Mouse (Mus musculus): ENCODE measurements at regions not wholly inside any gene's neighbourhood (a gene's known extent, or its start where the extent isn't known, plus 50 kb on each side); places are given as distances from the start of the nearest gene placed in this dataset.

DNA sequence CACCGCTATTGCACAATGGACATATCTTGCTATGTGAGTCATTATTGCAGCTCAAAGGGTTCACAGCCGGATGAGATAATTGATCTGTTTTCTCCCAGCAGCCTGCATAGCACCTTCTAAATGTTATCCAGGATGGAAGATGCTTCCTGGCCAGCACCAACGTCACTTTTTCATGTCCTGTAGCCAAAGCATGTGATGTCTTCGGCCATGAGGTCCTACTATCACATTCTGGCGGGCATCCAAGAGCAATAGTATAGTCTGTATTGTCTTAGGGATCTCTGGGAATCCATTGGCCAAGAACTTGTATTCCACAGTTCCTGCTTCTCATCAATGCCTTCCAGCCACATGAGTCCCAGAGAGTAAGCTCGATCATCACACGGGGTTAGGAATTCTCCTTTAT lies 70.6 kb downstream of the Npy start:
- H3K27me3 ChIP-seq (replicated peaks; ENCODE audit: control insufficient read depth, insufficient read depth, low read length), result no peaks in the 10 kb centered on the region
- 0 out of 2 replicates have a peak, but pooled peaks cover 5% of the 10 kb centered on the region for H3K9me3 ChIP-seq (ENCODE audit: control insufficient read depth, low read length)
- no peak overlapping the region for H3K4me2 ChIP-seq (ENCODE audit: low read depth, low read length)
- H3K27ac ChIP-seq (replicated peaks; ENCODE audit: low read depth, low read length), result no peak overlapping the region
- no peaks in the 10 kb centered on the region for H3K36me3 ChIP-seq (ENCODE audit: control insufficient read depth, insufficient read depth, low read length)
- 88% methylated on average over 7 of the region's 7 CpGs for WGBS
- no peak overlapping the region for H3K4me3 ChIP-seq (ENCODE audit: low read depth, low read length)
- no peak overlapping the region for H3K9ac ChIP-seq (ENCODE audit: low read depth, low read length)
- DNase-seq (ENCODE audit: low spot score) (no peak), ATAC-seq (ENCODE audit: low read depth) (no peak)
- no peaks in the 10 kb centered on the region for H3K4me1 ChIP-seq (ENCODE audit: control insufficient read depth, insufficient read depth, low read length)

DNA sequence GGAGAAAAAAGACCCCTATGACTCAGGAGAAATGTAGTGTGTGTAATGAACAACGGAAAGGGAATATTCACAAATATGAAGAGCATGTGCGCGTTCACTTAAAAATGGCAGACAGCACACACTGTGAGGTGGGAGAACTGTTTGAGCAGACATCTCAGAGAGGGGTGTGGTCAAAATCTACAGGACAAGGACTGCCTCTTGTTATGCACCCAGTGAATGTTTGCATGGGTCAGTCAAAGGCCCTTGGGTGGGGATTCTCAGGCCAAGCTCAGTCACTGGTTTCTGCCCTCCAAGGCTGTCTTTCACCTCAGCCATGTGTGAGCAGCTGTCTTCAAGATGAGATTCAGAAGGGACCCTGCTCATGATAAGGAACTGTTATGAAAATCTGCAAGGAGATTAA lies 76.6 kb downstream of the Npy start:
- H3K9ac ChIP-seq (ENCODE audit: low read depth, low read length), result no peak overlapping the region
- H3K4me2 ChIP-seq (ENCODE audit: low read depth, low read length), result no peak overlapping the region
- ATAC-seq (ENCODE audit: low read depth) (no peak), DNase-seq (ENCODE audit: low spot score) (no peak)
- H3K4me3 ChIP-seq (ENCODE audit: low read depth, low read length), result no peak overlapping the region
- no peak overlapping the region for H3K27ac ChIP-seq (replicated peaks; ENCODE audit: low read depth, low read length)
- H3K9me3 ChIP-seq (ENCODE audit: control insufficient read depth, low read length), result 0 out of 2 replicates have a peak, but pooled peaks cover 5% of the 10 kb centered on the region
- 94% methylated on average over 3 of the region's 3 CpGs for WGBS
- H3K36me3 ChIP-seq (ENCODE audit: control insufficient read depth, insufficient read depth, low read length), result no peaks in the 10 kb centered on the region
- H3K27me3 ChIP-seq (replicated peaks; ENCODE audit: control insufficient read depth, insufficient read depth, low read length), result no peaks in the 10 kb centered on the region
- no peaks in the 10 kb centered on the region for H3K4me1 ChIP-seq (ENCODE audit: control insufficient read depth, insufficient read depth, low read length)

DNA sequence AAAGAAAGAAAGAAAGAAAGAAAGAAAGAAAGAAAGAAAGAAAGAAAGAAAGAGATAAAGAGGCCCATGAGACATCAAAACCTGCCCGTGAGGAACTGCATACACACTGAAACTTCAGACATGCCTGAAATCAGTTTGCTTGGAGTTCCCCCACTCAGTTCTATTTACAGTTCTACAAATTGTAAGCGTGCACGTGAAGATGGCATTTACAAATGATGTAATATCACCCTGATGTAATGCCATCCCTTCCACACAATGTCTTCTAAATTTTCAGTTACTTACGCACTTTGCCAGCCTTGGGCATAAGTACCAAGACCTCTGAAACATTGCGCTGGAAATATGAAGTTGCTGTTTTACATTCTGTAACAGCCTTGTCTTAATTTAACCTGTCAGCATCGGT lies 79.0 kb downstream of the Npy start:
- Histone ChIP-seq H3K36me3 (ENCODE audit: control insufficient read depth, insufficient read depth, low read length) (no peaks in the 10 kb centered on the region), H3K27me3 (replicated peaks; ENCODE audit: control insufficient read depth, insufficient read depth, low read length) (no peaks in the 10 kb centered on the region), H3K4me1 (ENCODE audit: control insufficient read depth, insufficient read depth, low read length) (no peaks in the 10 kb centered on the region), H3K27ac (replicated peaks; ENCODE audit: low read depth, low read length) (no peak overlapping the region), H3K4me3 (ENCODE audit: low read depth, low read length) (no peak overlapping the region), H3K4me2 (ENCODE audit: low read depth, low read length) (no peak overlapping the region), H3K9me3 (ENCODE audit: control insufficient read depth, low read length) (no peaks in the 10 kb centered on the region), H3K9ac (ENCODE audit: low read depth, low read length) (no peak overlapping the region)
- DNase-seq (ENCODE audit: low spot score), result no peak
- no peak for ATAC-seq (ENCODE audit: low read depth)
- WGBS, result 74% methylated on average over 6 of the region's 6 CpGs

DNA sequence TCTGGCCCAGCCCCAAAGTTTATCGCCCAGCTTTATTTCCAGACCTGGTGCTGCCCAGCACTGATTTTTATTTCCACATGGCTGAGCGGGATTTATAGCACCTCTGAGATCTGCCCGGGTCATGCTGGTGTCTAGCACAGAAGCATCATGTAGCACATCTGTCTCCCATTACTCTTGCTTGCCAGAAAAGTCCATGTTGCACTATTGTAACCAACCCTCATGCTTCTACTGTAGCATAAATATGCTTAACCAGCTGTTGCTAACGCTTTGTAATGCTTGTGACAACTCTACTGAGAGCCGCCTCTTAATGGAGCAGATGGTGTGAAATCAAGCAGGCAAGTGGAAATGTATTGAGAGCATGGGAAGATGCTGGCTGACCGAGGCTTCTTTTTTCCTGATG lies 81.5 kb downstream of the Npy start:
- Histone ChIP-seq H3K4me2 (ENCODE audit: low read depth, low read length) (no peak overlapping the region), H3K36me3 (ENCODE audit: control insufficient read depth, insufficient read depth, low read length) (no peaks in the 10 kb centered on the region), H3K27ac (replicated peaks; ENCODE audit: low read depth, low read length) (no peak overlapping the region), H3K27me3 (replicated peaks; ENCODE audit: control insufficient read depth, insufficient read depth, low read length) (no peaks in the 10 kb centered on the region), H3K9me3 (ENCODE audit: control insufficient read depth, low read length) (no peaks in the 10 kb centered on the region), H3K4me3 (ENCODE audit: low read depth, low read length) (no peak overlapping the region), H3K9ac (ENCODE audit: low read depth, low read length) (no peak overlapping the region), H3K4me1 (ENCODE audit: control insufficient read depth, insufficient read depth, low read length) (no peaks in the 10 kb centered on the region)
- ATAC-seq (ENCODE audit: low read depth) (peak; percentile 88), DNase-seq (ENCODE audit: low spot score) (peak; percentile 85)
- WGBS, result 36% methylated on average over 6 of the region's 6 CpGs

DNA sequence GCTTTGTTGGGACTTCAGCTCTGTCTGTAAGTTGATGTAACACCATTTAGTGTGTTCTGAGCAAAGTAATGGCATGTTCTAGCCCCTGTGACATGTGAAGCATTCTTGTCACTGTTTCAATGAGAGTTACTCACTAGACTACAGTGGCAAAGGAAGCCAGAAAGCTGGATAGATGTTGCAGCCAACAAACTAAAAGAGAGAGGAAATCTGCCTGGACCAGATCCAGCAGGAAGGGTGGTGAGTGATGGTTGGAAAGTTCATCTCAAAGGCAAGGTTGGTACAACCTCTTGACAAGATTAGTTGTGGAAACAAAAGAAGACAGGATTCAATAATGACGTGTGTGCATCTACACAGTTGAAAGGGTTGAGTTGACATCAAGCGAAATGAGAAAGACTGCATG lies 83.9 kb downstream of the Npy start:
- WGBS, result 75% methylated on average over 2 of the region's 2 CpGs
- H3K4me3 ChIP-seq (ENCODE audit: low read depth, low read length), result no peak overlapping the region
- no peak for ATAC-seq (ENCODE audit: low read depth)
- H3K36me3 ChIP-seq (ENCODE audit: control insufficient read depth, insufficient read depth, low read length), result no peaks in the 10 kb centered on the region
- H3K27ac ChIP-seq (replicated peaks; ENCODE audit: low read depth, low read length), result no peak overlapping the region
- no peaks in the 10 kb centered on the region for H3K9me3 ChIP-seq (ENCODE audit: control insufficient read depth, low read length)
- no peaks in the 10 kb centered on the region for H3K4me1 ChIP-seq (ENCODE audit: control insufficient read depth, insufficient read depth, low read length)
- no peak overlapping the region for H3K4me2 ChIP-seq (ENCODE audit: low read depth, low read length)
- H3K9ac ChIP-seq (ENCODE audit: low read depth, low read length), result no peak overlapping the region
- DNase-seq (ENCODE audit: low spot score), result no peak
- H3K27me3 ChIP-seq (replicated peaks; ENCODE audit: control insufficient read depth, insufficient read depth, low read length), result no peaks in the 10 kb centered on the region

DNA sequence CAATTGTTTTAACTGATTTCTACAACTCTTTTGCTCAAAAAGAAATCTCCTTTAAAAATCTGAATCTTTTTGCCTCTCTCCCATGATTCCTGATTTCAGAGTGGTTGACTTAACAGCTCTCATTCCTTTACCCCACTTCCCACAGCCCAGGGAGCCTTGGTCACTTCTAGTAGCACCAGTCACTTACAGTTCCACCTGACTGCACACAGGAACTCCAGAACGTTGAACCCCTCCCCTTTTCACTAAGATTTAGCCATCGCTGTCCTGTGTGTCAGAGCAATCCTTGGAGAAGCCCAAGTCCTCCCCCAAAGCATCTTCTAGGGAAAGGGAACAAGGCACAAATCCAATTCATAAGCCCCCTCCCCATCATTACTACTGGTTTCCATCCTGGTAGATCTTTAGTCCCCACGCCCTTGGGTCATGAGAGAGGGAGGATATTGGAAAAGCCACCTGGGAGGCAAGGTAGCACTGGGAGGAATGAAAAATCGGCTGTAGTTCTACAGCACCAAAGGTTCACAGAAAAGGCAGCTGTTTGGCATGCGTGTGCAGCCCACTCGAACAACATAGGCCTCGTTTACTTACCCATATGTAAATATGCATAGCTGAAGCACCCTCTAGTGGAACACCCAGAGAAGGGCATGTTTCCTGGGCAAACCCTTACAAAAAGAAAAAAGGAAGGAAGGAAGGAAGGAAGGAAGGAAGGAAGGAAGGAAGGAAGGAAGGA lies 96.7 kb downstream of the Npy start:
- Histone ChIP-seq H3K27ac (replicated peaks; ENCODE audit: low read depth, low read length) (no peak overlapping the region), H3K36me3 (ENCODE audit: control insufficient read depth, insufficient read depth, low read length) (no peaks in the 10 kb centered on the region), H3K9ac (ENCODE audit: low read depth, low read length) (no peak overlapping the region), H3K4me1 (ENCODE audit: control insufficient read depth, insufficient read depth, low read length) (no peaks in the 10 kb centered on the region), H3K4me2 (ENCODE audit: low read depth, low read length) (no peak overlapping the region), H3K4me3 (ENCODE audit: low read depth, low read length) (no peak overlapping the region), H3K27me3 (replicated peaks; ENCODE audit: control insufficient read depth, insufficient read depth, low read length) (no peaks in the 10 kb centered on the region), H3K9me3 (ENCODE audit: control insufficient read depth, low read length) (no peaks in the 10 kb centered on the region)
- 33% methylated on average over 7 of the region's 7 CpGs for WGBS
- ATAC-seq (ENCODE audit: low read depth) (no peak), DNase-seq (ENCODE audit: low spot score) (peak; percentile 86)

DNA sequence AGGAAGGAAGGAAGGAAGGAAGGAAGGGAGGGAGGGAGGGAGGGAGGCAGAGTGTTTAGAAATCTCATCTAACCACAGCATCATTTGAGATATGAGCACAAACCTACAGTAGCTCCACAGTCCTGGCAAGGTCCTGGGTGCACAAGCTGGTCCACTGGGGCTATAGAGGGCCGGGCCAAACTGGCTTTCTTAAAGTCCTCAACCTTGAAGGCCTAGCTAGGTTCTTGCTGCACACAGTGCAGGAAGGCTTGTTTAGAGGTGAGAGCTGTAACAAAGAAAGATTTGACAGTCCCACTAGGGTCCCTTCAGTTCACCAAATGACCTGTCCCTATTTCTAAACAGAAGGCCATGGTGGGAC lies 97.3 kb downstream of the Npy start:
- Histone ChIP-seq H3K4me2 (ENCODE audit: low read depth, low read length) (no peak overlapping the region), H3K36me3 (ENCODE audit: control insufficient read depth, insufficient read depth, low read length) (no peaks in the 10 kb centered on the region), H3K4me1 (ENCODE audit: control insufficient read depth, insufficient read depth, low read length) (no peaks in the 10 kb centered on the region), H3K9me3 (ENCODE audit: control insufficient read depth, low read length) (no peaks in the 10 kb centered on the region), H3K27ac (replicated peaks; ENCODE audit: low read depth, low read length) (no peak overlapping the region), H3K27me3 (replicated peaks; ENCODE audit: control insufficient read depth, insufficient read depth, low read length) (no peaks in the 10 kb centered on the region), H3K4me3 (ENCODE audit: low read depth, low read length) (no peak overlapping the region), H3K9ac (ENCODE audit: low read depth, low read length) (no peak overlapping the region)
- ATAC-seq (ENCODE audit: low read depth), result no peak
- WGBS, result 73% methylated on average over 1 of the region's 1 CpGs
- DNase-seq (ENCODE audit: low spot score), result no peak

DNA sequence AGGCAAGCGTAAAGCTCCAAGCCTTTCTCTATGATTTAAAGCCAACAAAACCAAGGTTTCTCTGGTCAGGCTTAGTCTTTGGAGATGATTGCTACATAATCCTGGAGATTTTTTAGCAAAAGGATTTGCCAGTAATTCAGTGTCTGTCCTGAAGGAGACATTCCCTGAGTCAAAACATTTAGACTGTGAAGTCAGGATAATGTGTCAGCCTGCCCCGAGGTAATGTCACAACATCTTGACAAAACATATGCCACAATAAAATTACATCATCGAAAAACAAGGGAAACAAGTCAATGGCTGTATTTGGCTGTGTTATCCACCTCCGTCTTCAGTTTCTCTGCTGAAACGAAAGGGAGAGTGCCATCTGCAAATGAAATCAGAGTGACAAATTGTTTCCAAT lies 101.8 kb downstream of the Npy start:
- WGBS, result 72% methylated on average over 5 of the region's 5 CpGs
- DNase-seq (ENCODE audit: low spot score) (no peak), ATAC-seq (ENCODE audit: low read depth) (no peak)

DNA sequence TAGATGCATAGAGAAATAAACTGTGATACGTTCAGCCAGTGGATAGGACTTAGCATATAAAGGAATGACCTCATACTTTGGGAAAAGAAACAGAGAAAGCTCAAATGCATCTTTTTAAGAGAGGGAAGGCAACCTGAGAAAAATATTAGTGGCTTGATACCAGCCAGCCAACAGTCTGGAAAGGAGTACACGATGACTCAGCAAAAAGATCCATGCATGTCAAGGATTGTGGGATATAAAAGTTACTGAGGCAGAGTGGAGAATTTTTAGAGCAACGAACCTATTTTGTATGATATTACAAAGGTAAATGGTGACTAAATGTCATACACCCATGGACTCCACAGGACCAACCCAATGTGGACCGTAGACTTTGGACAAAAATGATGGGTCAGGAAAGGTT lies 105.6 kb downstream of the Npy start:
- Histone ChIP-seq H3K4me2 (ENCODE audit: low read depth, low read length) (no peak overlapping the region), H3K4me3 (ENCODE audit: low read depth, low read length) (no peak overlapping the region), H3K9me3 (ENCODE audit: control insufficient read depth, low read length) (no peaks in the 10 kb centered on the region), H3K36me3 (ENCODE audit: control insufficient read depth, insufficient read depth, low read length) (no peaks in the 10 kb centered on the region), H3K27me3 (replicated peaks; ENCODE audit: control insufficient read depth, insufficient read depth, low read length) (no peaks in the 10 kb centered on the region; the same call in 1 of the 2 replicates), H3K4me1 (ENCODE audit: control insufficient read depth, insufficient read depth, low read length) (no peaks in the 10 kb centered on the region), H3K9ac (ENCODE audit: low read depth, low read length) (no peak overlapping the region), H3K27ac (replicated peaks; ENCODE audit: low read depth, low read length) (no peak overlapping the region)
- WGBS, result 72% methylated on average over 4 of the region's 4 CpGs
- DNase-seq (ENCODE audit: low spot score) (no peak), ATAC-seq (ENCODE audit: low read depth) (no peak)

More for the DNA sequence above, 101.8 kb downstream of the Npy start:
- Histone ChIP-seq H3K4me3 (ENCODE audit: low read depth, low read length) (no peak overlapping the region), H3K4me1 (ENCODE audit: control insufficient read depth, insufficient read depth, low read length) (no peaks in the 10 kb centered on the region), H3K27me3 (replicated peaks; ENCODE audit: control insufficient read depth, insufficient read depth, low read length) (no peaks in the 10 kb centered on the region; the same call in 1 of the 2 replicates), H3K36me3 (ENCODE audit: control insufficient read depth, insufficient read depth, low read length) (no peaks in the 10 kb centered on the region), H3K27ac (replicated peaks; ENCODE audit: low read depth, low read length) (no peak overlapping the region), H3K9me3 (ENCODE audit: control insufficient read depth, low read length) (no peaks in the 10 kb centered on the region), H3K4me2 (ENCODE audit: low read depth, low read length) (no peak overlapping the region), H3K9ac (ENCODE audit: low read depth, low read length) (no peak overlapping the region)
